Mouse (Mus musculus) liver, embryonic 14.5 days (tissue): ENCODE results near the gene Igf2bp2.

Experiments
- CTCF ChIP-seq: IDR thresholded peaks from 2 replicates; pipeline ENCODE4 v1.5.1; 2016; ENCODE audit warnings: antibody characterized with exemption, low read depth, control low read depth
- EP300 ChIP-seq: IDR thresholded peaks from 2 replicates; pipeline ENCODE4 v1.6.1; 2016; ENCODE audit warnings: antibody characterized with exemption, low read depth

DNA sequence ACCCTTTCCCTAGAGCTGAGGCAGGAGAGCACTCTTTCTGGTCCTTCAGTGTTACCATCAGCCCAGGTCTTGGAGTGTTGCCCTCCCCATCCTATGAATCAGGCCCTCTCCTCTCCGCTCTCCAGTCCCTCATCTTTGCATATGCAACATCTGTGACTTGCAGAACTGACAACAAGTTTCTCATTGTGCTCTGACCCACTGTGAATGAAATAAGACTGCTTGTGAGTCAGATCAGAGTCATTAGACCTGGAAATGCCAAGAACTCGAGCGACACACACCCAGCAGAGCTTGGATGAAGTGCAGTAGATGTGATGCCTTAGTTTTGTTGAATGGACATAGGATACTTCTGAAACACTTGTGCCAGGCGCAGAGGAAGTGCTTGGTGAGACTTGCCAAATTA, 19.2 kb upstream of the Igf2bp2 start:
- TF ChIP-seq CTCF (no peak), EP300 (no peak)
